In the genomic region with DNA sequence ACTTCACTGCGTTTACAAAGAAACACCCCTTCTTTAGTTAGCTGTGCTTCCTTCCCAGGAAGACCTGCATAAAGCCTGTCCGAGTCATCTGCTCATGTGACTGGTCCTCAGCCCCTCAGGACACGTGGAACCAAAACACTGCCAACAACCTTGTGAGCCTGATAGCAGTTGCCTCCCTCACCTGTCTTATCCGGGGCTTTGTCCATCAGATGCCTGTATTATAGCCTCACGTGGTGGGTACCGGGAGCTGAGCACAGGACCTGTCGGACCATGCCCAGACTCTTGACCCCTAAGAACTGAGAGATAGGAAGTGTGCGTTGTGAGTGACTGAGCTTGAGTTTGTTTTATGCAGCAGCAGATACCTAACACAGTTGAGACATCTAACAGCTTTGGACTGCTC, we compare ENCODE assay signal across 30 mouse cellular contexts. TPM values are rescaled to one million over a fixed set of nuclear protein-coding genes. Genes with fewer than 3 reads are reported as not detected.
A peak's percentile ranks its signal among the peaks of the same experiment; 100 is the strongest.
DNase-seq lines count a peak whose midpoint lies in the region; ATAC-seq and TF ChIP-seq lines count a peak whose summit lies in the region.
"Had no signal": no experiment of that assay in that cellular context is flagged by ENCODE, and none has a peak within 500 bp of the region (broad histone marks: within the 10 kb centered on the region; RNA-seq: fewer than 3 reads in every experiment).

No protein-coding gene starts in this region.

- no peak overlapping the region for H3K4me3 ChIP-seq in gastrocnemius, adult 2 months
- no peak overlapping the region for H3K4me3 ChIP-seq in intestine, embryonic 15.5 days (replicated peaks)
- no peak overlapping the region for H3K4me3 ChIP-seq in intestine, embryonic 16.5 days (ENCODE audit: low read length)
- no peak overlapping the region for H3K4me3 ChIP-seq in liver, embryonic 11.5 days (ENCODE audit: low read depth, low read length)
- H3K4me3 ChIP-seq: embryonic facial prominence, embryonic 13.5 days; embryonic facial prominence, embryonic 15.5 days; erythroblast, embryonic 14.5 days; forebrain, embryonic 10.5 days; forebrain, embryonic 12.5 days had no signal

- DNase-seq in gastrocnemius, adult 2 months = no peak
- no peak for DNase-seq in gastrocnemius, postnatal 14 days
- peak; percentile 14 for DNase-seq in kidney, postnatal 10 days
- no peak for DNase-seq in kidney, adult 11 months
- peak; percentile 67 for DNase-seq in yolk sac, embryonic 10.5 days (ENCODE audit: low spot score)
- no peak for DNase-seq in liver, embryonic 11.5 days (ENCODE audit: low spot score)
- DNase-seq: adrenal gland, adult 8-10 months; adrenal gland, postnatal 14 days; adrenal gland, postnatal 36 days; B cell, adult 2 months; cerebellum, adult 11 months; cerebellum, adult 18-20 months; cerebellum, adult 8-10 months; cerebellum, adult 9-11 months; cerebellum, postnatal 14 days; cerebellum, postnatal 36 days; embryo, embryonic 11 days had no signal

- no peak overlapping the region for H3K4me2 ChIP-seq in intestine, embryonic 15.5 days (replicated peaks)
- no peak overlapping the region for H3K4me2 ChIP-seq in intestine, embryonic 16.5 days (ENCODE audit: low read depth, low read length)
- no peak overlapping the region for H3K4me2 ChIP-seq in liver, embryonic 11.5 days
- H3K4me2 ChIP-seq: embryonic facial prominence, embryonic 13.5 days; embryonic facial prominence, embryonic 15.5 days; forebrain, embryonic 12.5 days had no signal

- ATAC-seq in intestine, embryonic 15.5 days = peak; percentile 45; the same call in 1 of the 2 replicates
- no peak for ATAC-seq in intestine, embryonic 16.5 days
- ATAC-seq in liver, embryonic 11.5 days (replicated peaks; ENCODE audit: low FRiP score) = no peak
- ATAC-seq: activated CD4-positive, CD25-positive, alpha-beta regulatory T cell, adult 4 months; CD4-positive, CD25-positive, alpha-beta regulatory T cell, adult 4 months; forebrain, embryonic 14.5 days; Patski had no signal

- no peaks in the 10 kb centered on the region for H3K9me3 ChIP-seq in intestine, embryonic 15.5 days
- no peaks in the 10 kb centered on the region for H3K9me3 ChIP-seq in intestine, embryonic 16.5 days (ENCODE audit: control insufficient read depth, low read length)
- H3K9me3 ChIP-seq in liver, embryonic 11.5 days (ENCODE audit: control insufficient read depth, low read length) = no peaks in the 10 kb centered on the region
- H3K9me3 ChIP-seq: embryonic facial prominence, embryonic 13.5 days; embryonic facial prominence, embryonic 15.5 days; forebrain, embryonic 10.5 days; forebrain, embryonic 12.5 days; G1E had no signal

- H3K4me1 ChIP-seq in intestine, embryonic 15.5 days (replicated peaks) = no peaks in the 10 kb centered on the region
- H3K4me1 ChIP-seq in intestine, embryonic 16.5 days (ENCODE audit: control insufficient read depth, insufficient read depth, low read length) = no peaks in the 10 kb centered on the region; the same call in 1 of the 2 replicates
- peaks cover 8% of the 10 kb centered on the region for H3K4me1 ChIP-seq in liver, embryonic 11.5 days (replicated peaks; ENCODE audit: control insufficient read depth, insufficient read depth, low read length)
- H3K4me1 ChIP-seq: forebrain, embryonic 12.5 days had no signal

- intact Hi-C loops in gastrocnemius, adult 2 months (cut with DNase I) = no loop called here
- intact Hi-C loops in gastrocnemius, postnatal 14 days (cut with DNase I; ENCODE audit: low total_unique reads) = no loop called here

- H3K27ac ChIP-seq in gastrocnemius, adult 2 months = peak overlapping the region; percentile 36
- H3K27ac ChIP-seq in intestine, embryonic 15.5 days = no peak overlapping the region
- H3K27ac ChIP-seq in intestine, embryonic 16.5 days (ENCODE audit: low read length) = no peak overlapping the region
- no peak overlapping the region for H3K27ac ChIP-seq in liver, embryonic 11.5 days (ENCODE audit: low read depth, low read length)
- H3K27ac ChIP-seq: embryonic facial prominence, embryonic 13.5 days; embryonic facial prominence, embryonic 15.5 days; forebrain, embryonic 10.5 days; forebrain, embryonic 12.5 days had no signal

- no peak overlapping the region for H3K9ac ChIP-seq in intestine, embryonic 15.5 days
- no peak overlapping the region for H3K9ac ChIP-seq in intestine, embryonic 16.5 days (ENCODE audit: low read depth, low read length)
- H3K9ac ChIP-seq in liver, embryonic 11.5 days (ENCODE audit: low read depth, low read length) = no peak overlapping the region
- H3K9ac ChIP-seq: embryonic facial prominence, embryonic 13.5 days; embryonic facial prominence, embryonic 15.5 days; forebrain, embryonic 12.5 days had no signal

- H3K36me3 ChIP-seq in intestine, embryonic 15.5 days = no peaks in the 10 kb centered on the region
- no peaks in the 10 kb centered on the region for H3K36me3 ChIP-seq in intestine, embryonic 16.5 days (ENCODE audit: control insufficient read depth, insufficient read depth, low read length)
- no peaks in the 10 kb centered on the region for H3K36me3 ChIP-seq in liver, embryonic 11.5 days (ENCODE audit: control insufficient read depth, insufficient read depth, low read length)
- H3K36me3 ChIP-seq: embryonic facial prominence, embryonic 13.5 days; embryonic facial prominence, embryonic 15.5 days; forebrain, embryonic 10.5 days; forebrain, embryonic 12.5 days; G1E had no signal

- WGBS in intestine, embryonic 15.5 days = 55% methylated on average over 8 of the region's 8 CpGs
- whole genome bisulfite sequencing in intestine, embryonic 16.5 days = 56% methylated on average over 8 of the region's 8 CpGs
- 63% methylated on average over 8 of the region's 8 CpGs for WGBS in liver, embryonic 11.5 days

- TF ChIP-seq CTCF in gastrocnemius, adult 2 months (IDR thresholded peaks at IDR 0.05) = no peak

- H3K27me3 ChIP-seq in intestine, embryonic 15.5 days (replicated peaks) = no peaks in the 10 kb centered on the region
- no peaks in the 10 kb centered on the region for H3K27me3 ChIP-seq in intestine, embryonic 16.5 days (replicated peaks; ENCODE audit: control insufficient read depth, insufficient read depth, low read length)
- no peaks in the 10 kb centered on the region for H3K27me3 ChIP-seq in liver, embryonic 11.5 days (replicated peaks; ENCODE audit: control insufficient read depth, insufficient read depth, low read length)
- H3K27me3 ChIP-seq: CH12.LX; embryonic facial prominence, embryonic 13.5 days; embryonic facial prominence, embryonic 15.5 days; forebrain, embryonic 12.5 days; Patski had no signal

RNA-seq across cellular contexts. Expression of a gene that starts 26.3 kb away (rescaled TPM):
- total RNA-seq in gastrocnemius, adult 2 months (2021) = 100 to 1,000 TPM; 111 to 149 TPM
- 100 to 1,000 TPM; 132 to 141 TPM for total RNA-seq in gastrocnemius, postnatal 14 days (2021)
- 195 and 213 TPM in 2 replicates for polyA plus RNA-seq in intestine, embryonic 15.5 days (2015; fragmentation: Nextera tagmentation; extraction: Ambion mirVana)
- 235 and 256 TPM in 2 replicates for polyA plus RNA-seq in intestine, embryonic 16.5 days (2015; fragmentation: Nextera tagmentation; extraction: Ambion mirVana)
- 160 and 164 TPM in 2 replicates for polyA plus RNA-seq in liver, embryonic 11.5 days (2014; fragmentation: Nextera tagmentation; extraction: Ambion mirVana)

RNA-seq across cellular contexts. Expression of a gene that starts 35.1 kb away (rescaled TPM):
- 1 to 10 TPM; 2.1 to 3.3 TPM for total RNA-seq in gastrocnemius, adult 2 months (2021)
- total RNA-seq in gastrocnemius, postnatal 14 days (2021) = 1 to 10 TPM; 2.5 to 3.1 TPM
- 7.9 and 8.6 TPM in 2 replicates for polyA plus RNA-seq in intestine, embryonic 15.5 days (2015; fragmentation: Nextera tagmentation; extraction: Ambion mirVana)
- polyA plus RNA-seq in intestine, embryonic 16.5 days (2015; fragmentation: Nextera tagmentation; extraction: Ambion mirVana) = 9.7 and 11.5 TPM in 2 replicates
- 6.4 and 7.9 TPM in 2 replicates for polyA plus RNA-seq in liver, embryonic 11.5 days (2014; fragmentation: Nextera tagmentation; extraction: Ambion mirVana)

Comparison
In these comparisons a context has a peak if more than half of its experiments do, and no peak if none do; other contexts are left out.
1. DNase-seq: peak in kidney, postnatal 10 days (single experiment) and yolk sac, embryonic 10.5 days (single experiment); none in gastrocnemius, adult 2 months (single experiment), gastrocnemius, postnatal 14 days (single experiment), kidney, adult 11 months (single experiment) and liver, embryonic 11.5 days (single experiment).